Mouse (Mus musculus) intestine, embryonic 16.5 days (tissue): ENCODE results near the gene Acbd4. TPM values are rescaled to one million over a fixed set of nuclear protein-coding genes. Genes with fewer than 3 reads are reported as not detected.
A peak's percentile ranks its signal among the peaks of the same experiment; 100 is the strongest.

Experiments
- ATAC-seq: fragments of 200-750 bp; cut with Nextera tagmentation; 2 replicates; pipeline ENCODE4 v1.8.0; 2017; ENCODE audit warnings: moderate TSS enrichment, moderate library complexity
- H3K27ac ChIP-seq: fragments of 300-500 bp; sonication (generic); 2 replicates; pipeline ENCODE4 v1.5.1; 2014; ENCODE audit warnings: mild to moderate bottlenecking, low read length
- H3K27me3 ChIP-seq: fragments of 300-500 bp; sonication (generic); replicated peaks from 2 replicates; pipeline ENCODE4 v1.6.1; 2014; ENCODE audit warnings: low read length, control low read depth, mixed read lengths; ENCODE audit not compliant: control insufficient read depth, insufficient read depth
- H3K36me3 ChIP-seq: fragments of 300-500 bp; sonication (generic); 2 replicates; pipeline ENCODE4 v1.6.1; 2014; ENCODE audit warnings: low read length, control low read depth; ENCODE audit not compliant: control insufficient read depth, insufficient read depth
- H3K4me1 ChIP-seq: fragments of 300-500 bp; sonication (generic); 2 replicates; pipeline ENCODE4 v1.6.1; 2014; ENCODE audit warnings: low read length, control low read depth, mixed read lengths; ENCODE audit not compliant: control insufficient read depth, insufficient read depth
- H3K4me2 ChIP-seq: fragments of 300-500 bp; sonication (generic); 2 replicates; pipeline ENCODE4 v1.6.1; 2014; ENCODE audit warnings: low read depth, low read length, control low read depth
- H3K4me3 ChIP-seq: fragments of 300-500 bp; sonication (generic); 2 replicates; pipeline ENCODE4 v1.5.1; 2014; ENCODE audit warnings: mild to moderate bottlenecking, low read length
- H3K9ac ChIP-seq: fragments of 300-500 bp; sonication (generic); 2 replicates; pipeline ENCODE4 v1.6.1; 2014; ENCODE audit warnings: low read depth, low read length
- H3K9me3 ChIP-seq: fragments of 300-500 bp; sonication (generic); 2 replicates; pipeline ENCODE4 v1.6.1; 2016; ENCODE audit warnings: low read length, control low read depth; ENCODE audit not compliant: control insufficient read depth
- WGBS: fragments of 180-500 bp; shearing (Covaris S2); extraction: QIAGEN DNeasy Blood & Tissue Kit; methylation state at CpG from one replicate; pipeline ENCODE4 v1.1.7; 2014; 5-methylcytosine and 5-hydroxymethylcytosine counted together
- polyA plus RNA-seq: library from polyadenylated mRNA; unstranded; fragments of >200 nt; fragmentation: Nextera tagmentation; extraction: Ambion mirVana; gene quantifications from 2 replicates; pipeline ENCODE4 v1.2.1, GENCODE M21; 2015

The Acbd4 gene
- 30.4 and 32.5 TPM in 2 replicates for polyA plus RNA-seq

- Histone ChIP-seq H3K27me3 (peaks cover 10% of the 10 kb centered on the region), H3K4me1 (peaks cover 46% of the 10 kb centered on the region), H3K4me3 (peak within 1 kb of the TSS; percentile 65), H3K27ac (peak within 1 kb of the TSS; percentile 42; the same call in 1 of the 2 replicates), H3K36me3 (no peaks in the 10 kb centered on the region), H3K9me3 (no peaks in the 10 kb centered on the region), H3K9ac (peak within 1 kb of the TSS; percentile 77), H3K4me2 (peak within 1 kb of the TSS; percentile 96)
- ATAC-seq = peak; percentile 39
- under 1% methylated on average over 34 of the region's 34 CpGs for WGBS
Measured at GRCm38 (mm10) chr11:103101481-103101865, at the start of gene Acbd4, which contains the start of gene Plcd3. Acbd4 (plus strand) TSS chr11:103101682. Plcd3 (minus strand) TSS chr11:103101658.

GRCm38 (mm10) chr11:103052078-103052477, 49.4 kb upstream of the Acbd4 start:
- no peak for ATAC-seq
- H3K4me3 ChIP-seq = no peak overlapping the region
- no peak overlapping the region for H3K9ac ChIP-seq
- H3K4me2 ChIP-seq = no peak overlapping the region
- peaks cover 24% of the 10 kb centered on the region for H3K36me3 ChIP-seq
- no peaks in the 10 kb centered on the region for H3K4me1 ChIP-seq
- H3K9me3 ChIP-seq = no peaks in the 10 kb centered on the region
- H3K27me3 ChIP-seq = no peaks in the 10 kb centered on the region
- no peak overlapping the region for H3K27ac ChIP-seq
- 88% methylated on average over 6 of the region's 6 CpGs for WGBS

GRCm38 (mm10) chr11:103053191-103054076, 48.0 kb upstream of the Acbd4 start:
- no peak overlapping the region for H3K4me2 ChIP-seq
- WGBS = 90% methylated on average over 18 of the region's 18 CpGs
- H3K9ac ChIP-seq = no peak overlapping the region
- peaks cover 34% of the 10 kb centered on the region for H3K36me3 ChIP-seq
- H3K9me3 ChIP-seq = no peaks in the 10 kb centered on the region
- ATAC-seq = no peak
- H3K4me3 ChIP-seq = no peak overlapping the region
- H3K27me3 ChIP-seq = no peaks in the 10 kb centered on the region
- no peaks in the 10 kb centered on the region for H3K4me1 ChIP-seq
- H3K27ac ChIP-seq = no peak overlapping the region

- ATAC-seq = 0 out of 2 replicates have a peak, but pooled peaks have one; percentile 28
- H3K36me3 ChIP-seq = peaks cover 38% of the 10 kb centered on the region
- 41% methylated on average over 6 of the region's 6 CpGs for WGBS
- H3K4me1 ChIP-seq = no peaks in the 10 kb centered on the region
- no peak overlapping the region for H3K4me3 ChIP-seq
- H3K4me2 ChIP-seq = no peak overlapping the region
- no peaks in the 10 kb centered on the region for H3K9me3 ChIP-seq
- no peaks in the 10 kb centered on the region for H3K27me3 ChIP-seq
- no peak overlapping the region for H3K9ac ChIP-seq
- H3K27ac ChIP-seq = no peak overlapping the region
Measured at GRCm38 (mm10) chr11:103054798-103055197, 46.7 kb upstream of the Acbd4 start.

DNA sequence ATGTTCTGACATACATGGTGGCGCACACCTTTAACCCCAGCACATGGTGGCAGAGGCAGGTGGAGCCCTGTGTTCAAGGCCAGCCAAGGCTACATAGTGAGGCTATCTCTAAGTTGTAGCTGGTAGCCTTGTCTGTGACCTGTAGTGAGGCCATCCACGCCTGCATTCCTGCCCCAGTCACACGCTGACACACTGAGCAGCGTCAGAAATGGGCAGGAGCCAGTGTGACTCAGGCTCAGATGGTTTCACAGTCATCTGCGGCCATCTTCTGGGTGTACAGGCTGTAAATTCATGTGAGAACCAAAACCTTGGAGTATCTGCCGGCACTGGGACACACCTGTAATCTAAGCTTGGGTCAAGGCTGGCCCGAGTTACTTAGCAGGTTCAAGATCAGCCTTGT, 44.8 kb upstream of the Acbd4 start:
- Histone ChIP-seq H3K9me3 (no peaks in the 10 kb centered on the region), H3K27ac (no peak overlapping the region), H3K36me3 (peaks cover 33% of the 10 kb centered on the region), H3K27me3 (no peaks in the 10 kb centered on the region), H3K4me1 (no peaks in the 10 kb centered on the region), H3K9ac (no peak overlapping the region), H3K4me3 (no peak overlapping the region), H3K4me2 (no peak overlapping the region)
- no peak for ATAC-seq
- WGBS = 92% methylated on average over 7 of the region's 7 CpGs

DNA sequence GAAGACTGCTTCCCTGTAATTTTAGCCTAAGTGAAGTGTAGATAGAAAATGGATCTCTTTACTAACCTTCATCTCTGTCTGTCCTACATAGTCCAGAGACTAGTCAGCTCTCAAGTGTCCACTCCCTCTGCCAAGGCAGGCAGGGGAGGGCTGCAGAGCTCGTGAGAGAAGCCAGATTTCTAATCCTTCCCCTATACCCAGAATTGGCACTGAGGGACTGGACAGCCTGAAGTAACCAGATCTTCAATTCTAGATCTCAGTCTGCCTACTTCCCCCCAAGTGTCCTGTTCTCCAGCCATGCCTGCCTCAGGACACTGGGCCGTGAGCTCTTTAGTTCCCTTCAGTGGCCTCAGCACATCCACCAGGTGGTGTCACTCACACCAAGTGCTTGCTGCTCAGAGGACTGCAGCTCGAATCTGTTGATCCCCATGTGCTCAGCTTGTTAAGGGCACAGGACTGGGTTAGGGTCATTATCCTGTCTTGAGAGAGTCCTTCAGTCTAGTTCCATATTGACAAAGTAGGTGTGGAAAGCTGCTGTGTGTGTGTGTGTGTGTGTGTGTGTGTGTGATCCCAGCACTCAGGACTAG, 42.9 kb upstream of the Acbd4 start:
- Histone ChIP-seq H3K4me2 (no peak overlapping the region), H3K4me1 (no peaks in the 10 kb centered on the region), H3K4me3 (no peak overlapping the region), H3K36me3 (peaks cover 31% of the 10 kb centered on the region), H3K27ac (no peak overlapping the region), H3K9ac (no peak overlapping the region), H3K27me3 (no peaks in the 10 kb centered on the region), H3K9me3 (no peaks in the 10 kb centered on the region)
- no peak for ATAC-seq
- 64% methylated on average over 3 of the region's 3 CpGs for WGBS

DNA sequence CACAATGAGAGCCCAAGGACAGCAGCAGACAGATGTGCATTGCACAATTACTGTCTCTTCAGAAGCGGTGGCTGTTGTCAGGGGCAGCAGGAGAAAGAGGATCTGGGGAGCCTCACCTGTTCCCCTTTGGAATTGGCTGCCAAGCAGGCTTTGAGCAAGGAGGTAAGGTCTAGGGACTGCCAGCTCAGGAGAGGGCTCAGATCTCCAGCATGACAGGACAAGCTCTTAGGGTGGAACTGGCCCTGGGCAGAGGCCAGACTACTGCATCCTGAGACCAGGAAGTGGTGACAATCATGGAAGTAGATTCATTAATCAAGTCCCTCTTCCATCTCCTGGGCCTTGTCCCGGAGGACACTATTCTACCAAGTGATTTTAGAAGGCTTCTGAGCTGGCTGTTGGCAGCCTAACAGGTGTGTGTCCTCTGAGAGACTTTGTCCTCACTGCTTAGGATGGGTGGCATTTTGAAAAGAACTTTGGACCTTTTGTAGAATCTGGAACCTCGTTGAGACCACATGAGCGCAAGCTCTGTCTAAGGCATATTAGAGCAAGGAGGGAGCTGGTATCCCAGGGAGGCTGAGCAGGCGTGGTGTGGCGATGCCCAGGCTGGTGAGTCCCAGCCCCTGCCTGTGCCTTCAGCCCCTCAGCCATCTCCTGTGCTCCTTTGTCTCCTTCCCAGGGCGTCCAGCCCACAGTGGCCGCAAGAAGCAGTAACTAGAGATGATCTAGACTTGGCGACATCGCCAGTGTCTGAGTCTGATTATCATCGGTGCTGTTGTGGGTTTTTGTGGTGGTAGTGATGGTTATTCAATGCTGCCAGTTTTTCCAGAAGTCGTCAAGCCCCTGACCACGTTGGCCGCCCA, 35.1 kb upstream of the Acbd4 start:
- WGBS = 92% methylated on average over 14 of the region's 14 CpGs
- ATAC-seq = no peak

GRCm38 (mm10) chr11:103067051-103067361, 34.5 kb upstream of the Acbd4 start:
- H3K9ac ChIP-seq = no peak overlapping the region
- no peaks in the 10 kb centered on the region for H3K4me1 ChIP-seq
- no peak for ATAC-seq
- WGBS = 95% methylated on average over 6 of the region's 6 CpGs
- no peak overlapping the region for H3K4me3 ChIP-seq
- H3K36me3 ChIP-seq = peaks cover 19% of the 10 kb centered on the region
- H3K4me2 ChIP-seq = no peak overlapping the region
- H3K27me3 ChIP-seq = no peaks in the 10 kb centered on the region
- H3K27ac ChIP-seq = no peak overlapping the region
- no peaks in the 10 kb centered on the region for H3K9me3 ChIP-seq

More for the DNA sequence above, 35.1 kb upstream of the Acbd4 start:
- H3K27me3 ChIP-seq = no peaks in the 10 kb centered on the region
- H3K4me1 ChIP-seq = no peaks in the 10 kb centered on the region
- H3K27ac ChIP-seq = no peak overlapping the region
- no peak overlapping the region for H3K9ac ChIP-seq
- no peak overlapping the region for H3K4me2 ChIP-seq
- H3K36me3 ChIP-seq = peaks cover 19% of the 10 kb centered on the region
- no peaks in the 10 kb centered on the region for H3K9me3 ChIP-seq
- H3K4me3 ChIP-seq = no peak overlapping the region

DNA sequence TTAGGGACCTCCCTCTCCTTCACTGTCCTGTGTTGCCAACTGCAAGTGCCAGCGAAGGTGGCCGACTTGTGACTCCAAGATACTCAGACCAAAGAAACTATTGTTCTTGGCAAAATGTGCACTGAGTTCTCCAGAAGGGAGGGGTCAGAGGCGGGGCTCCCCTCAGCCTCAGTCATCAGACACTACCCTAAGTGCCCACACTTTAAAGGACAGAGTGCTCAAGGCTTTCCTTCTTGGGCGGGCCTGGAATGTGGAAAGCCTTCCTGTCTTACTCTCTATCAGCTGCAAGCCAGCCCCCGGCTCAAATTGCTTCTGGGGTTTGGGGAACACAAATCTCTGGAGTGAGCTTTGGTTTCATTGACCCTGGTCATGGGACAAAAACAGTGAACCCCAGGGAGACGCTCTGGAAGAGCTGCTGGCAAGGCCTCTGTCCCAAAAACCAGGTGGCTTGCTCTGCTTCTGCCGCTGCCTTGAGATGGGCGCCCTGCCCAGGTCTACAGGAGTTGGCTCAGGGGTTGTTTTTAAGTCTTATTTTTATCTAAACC, 34.0 kb upstream of the Acbd4 start:
- no peak overlapping the region for H3K27ac ChIP-seq
- WGBS = 76% methylated on average over 8 of the region's 8 CpGs
- ATAC-seq = no peak

More for the DNA sequence above, 34.0 kb upstream of the Acbd4 start:
- Histone ChIP-seq H3K4me1 (no peaks in the 10 kb centered on the region), H3K9me3 (no peaks in the 10 kb centered on the region), H3K27me3 (no peaks in the 10 kb centered on the region), H3K4me2 (no peak overlapping the region), H3K4me3 (no peak overlapping the region), H3K9ac (no peak overlapping the region), H3K36me3 (peaks cover 19% of the 10 kb centered on the region)
